Mouse (Mus musculus) ovary, postnatal 14 days (tissue): ENCODE measurements around the gene Grasp.

ENCODE experiments used
- DNase-seq: peaks from one replicate; pipeline ENCODE4 v3.0.0; 2022; ENCODE audit warnings: low spot score

Grasp gene

DNA sequence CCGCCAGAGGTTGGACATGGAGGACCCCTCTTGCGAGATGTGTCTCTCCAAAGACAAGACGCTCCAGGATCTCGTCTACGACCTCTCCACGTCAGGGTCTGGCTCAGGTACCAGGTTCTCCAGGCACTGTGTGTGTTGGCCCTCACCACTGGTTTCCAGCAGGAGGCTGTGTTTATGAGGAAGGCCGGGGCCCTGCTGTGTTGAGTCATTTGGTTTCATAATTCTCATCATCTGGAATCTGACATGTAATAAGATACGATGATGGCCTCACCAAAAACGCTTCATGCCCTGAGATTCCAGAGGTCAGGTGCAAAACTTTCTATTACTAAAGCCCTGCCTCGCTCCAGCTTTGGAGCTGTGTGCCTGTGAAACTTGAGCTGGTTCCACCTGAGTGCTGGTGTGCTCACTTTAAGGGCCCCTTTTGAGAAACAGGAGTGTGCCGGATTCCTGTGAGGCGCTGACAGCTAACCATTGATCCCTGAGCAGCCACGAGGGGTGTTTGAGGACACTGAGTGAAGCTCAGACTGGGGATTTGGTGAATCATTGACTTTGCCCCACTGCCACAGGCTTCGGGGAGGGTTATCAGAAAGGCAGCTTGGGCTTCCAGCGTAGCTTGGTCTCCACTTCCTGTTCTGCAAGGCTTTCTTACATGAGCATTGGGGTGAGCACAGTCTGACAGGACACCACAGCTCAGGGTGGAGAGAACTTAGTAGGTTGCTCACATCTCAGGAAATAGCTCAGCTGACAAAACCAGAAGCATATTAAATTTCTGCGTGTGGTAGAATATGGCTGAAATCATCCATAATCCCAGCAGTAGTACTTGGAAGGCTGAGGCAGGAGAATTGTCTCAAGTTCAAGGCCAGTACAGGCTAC, 28.8 kb upstream of the Grasp start:
- DNase-seq, result no peak

- DNase-seq, result no peak
Measured at GRCm38 (mm10) chr15:101196079-101196795, 27.8 kb upstream of the Grasp start.

DNA sequence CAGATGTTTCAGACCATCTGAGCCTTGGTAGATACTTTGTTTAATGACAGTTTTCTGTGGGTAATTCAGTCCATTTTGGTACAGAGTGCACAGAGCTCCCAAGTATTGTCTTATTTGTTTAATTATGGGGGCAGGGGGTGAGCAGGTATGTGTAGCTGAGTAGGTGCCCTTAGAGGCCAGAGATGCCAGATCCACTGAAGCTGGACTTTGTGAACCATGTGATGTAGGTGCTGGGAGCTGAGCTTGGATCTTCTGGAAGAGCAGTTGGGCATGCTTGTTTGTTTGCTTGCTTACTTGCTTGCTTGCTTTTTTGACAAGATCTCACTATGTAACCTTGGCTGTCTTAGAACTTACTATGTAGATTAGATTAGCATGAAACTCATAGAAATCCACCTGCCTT, 27.0 kb upstream of the Grasp start:
- no peak for DNase-seq

DNA sequence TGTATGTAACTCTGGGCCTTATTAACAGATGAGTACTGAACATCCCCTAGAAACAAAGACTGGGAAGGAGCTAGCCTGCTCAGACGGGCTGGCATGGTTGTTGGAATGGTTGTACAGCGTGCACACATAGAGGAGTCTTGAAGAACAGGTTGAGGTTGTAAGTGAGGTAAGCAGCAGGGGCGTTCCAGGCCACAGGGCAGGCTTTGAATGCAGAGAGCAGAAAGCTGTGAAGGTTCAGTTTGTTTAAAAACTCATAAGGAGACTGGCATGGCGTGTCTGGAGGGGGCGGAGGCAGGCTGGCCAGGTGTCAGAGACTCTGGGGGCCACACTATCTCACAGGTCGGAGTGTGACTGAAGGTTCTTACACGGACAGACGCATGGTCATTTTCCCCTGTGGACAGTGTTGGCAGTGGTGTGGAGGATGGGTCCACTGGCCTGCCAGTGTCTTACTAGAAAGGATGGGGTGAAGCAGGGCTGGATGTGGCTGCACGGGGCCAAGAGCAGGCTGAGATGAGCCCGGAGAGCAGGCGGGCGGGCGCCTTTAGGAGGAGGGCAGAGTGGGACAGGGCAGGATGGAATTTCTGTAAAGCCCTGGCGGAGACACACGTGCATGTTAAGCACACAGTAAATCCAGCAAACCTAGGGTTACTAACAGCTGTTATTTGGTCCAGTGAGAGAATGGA, 26.4 kb upstream of the Grasp start:
- no peak for DNase-seq

- DNase-seq, result peak; percentile 56
Measured at GRCm38 (mm10) chr15:101198218-101198617, 25.8 kb upstream of the Grasp start.

DNA sequence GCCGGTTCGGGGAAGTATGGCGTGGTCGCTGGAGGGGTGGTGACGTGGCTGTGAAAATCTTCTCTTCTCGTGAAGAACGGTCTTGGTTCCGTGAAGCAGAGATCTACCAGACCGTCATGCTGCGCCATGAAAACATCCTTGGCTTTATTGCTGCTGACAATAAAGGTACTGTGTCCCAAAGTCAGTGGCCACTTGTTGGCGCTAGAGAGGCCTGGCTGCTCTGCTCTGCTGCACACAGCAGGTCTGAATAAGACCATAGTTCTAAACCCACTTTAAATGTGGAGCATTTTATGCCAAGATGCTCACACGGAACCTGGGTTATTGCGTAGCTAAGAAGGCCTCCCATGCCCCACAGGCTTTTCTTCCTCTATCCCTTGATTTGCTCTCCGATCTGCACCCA, 25.1 kb upstream of the Grasp start:
- DNase-seq, result no peak

- no peak for DNase-seq
Measured at GRCm38 (mm10) chr15:101200777-101201295, 23.2 kb upstream of the Grasp start.

GRCm38 (mm10) chr15:101201414-101201813, 22.6 kb upstream of the Grasp start:
- no peak for DNase-seq

DNA sequence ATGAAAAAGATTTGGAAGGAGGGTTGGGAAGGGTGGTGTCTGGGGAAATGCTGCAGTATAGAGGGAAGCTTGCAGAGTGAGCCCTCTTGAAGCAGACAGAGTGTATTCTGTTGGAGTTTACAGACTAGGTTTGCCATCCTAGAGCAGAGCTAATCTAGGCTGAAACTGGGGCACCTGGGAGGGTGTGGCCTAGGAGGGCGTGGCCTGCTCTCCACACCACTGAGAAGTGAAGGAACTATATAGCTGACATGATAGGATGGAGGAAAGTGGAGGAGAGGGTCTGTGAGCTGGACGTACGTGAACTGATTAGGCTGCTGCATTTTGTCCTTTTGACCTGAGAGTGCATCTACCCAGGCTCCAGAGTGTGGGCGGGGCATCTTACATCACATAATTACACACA, 20.3 kb upstream of the Grasp start:
- DNase-seq, result no peak

DNA sequence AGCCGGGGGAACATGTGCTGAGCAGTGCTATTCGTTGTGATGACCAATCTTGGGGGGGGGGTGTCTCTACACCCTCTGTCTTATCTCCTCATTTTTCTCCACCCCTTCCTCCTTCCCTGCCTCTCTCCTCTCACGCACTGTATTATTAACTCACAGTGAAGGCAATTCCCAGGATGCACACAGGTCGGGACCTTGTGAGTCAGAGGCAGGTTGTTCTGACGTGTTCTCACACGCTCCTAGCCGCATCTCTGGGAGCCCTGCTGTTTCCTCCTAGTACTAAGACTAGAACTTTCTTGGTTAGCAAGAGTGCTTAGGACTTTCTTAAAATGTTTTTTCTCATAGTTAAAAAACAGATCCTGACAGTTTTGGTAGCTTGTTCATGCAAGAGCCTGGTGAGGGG, 19.2 kb upstream of the Grasp start:
- no peak for DNase-seq

GRCm38 (mm10) chr15:101210228-101210627, 13.8 kb upstream of the Grasp start:
- DNase-seq, result peak; percentile 58

GRCm38 (mm10) chr15:101210998-101211613, 12.9 kb upstream of the Grasp start:
- no peak for DNase-seq

GRCm38 (mm10) chr15:101212435-101212834, 11.6 kb upstream of the Grasp start:
- DNase-seq, result no peak

DNA sequence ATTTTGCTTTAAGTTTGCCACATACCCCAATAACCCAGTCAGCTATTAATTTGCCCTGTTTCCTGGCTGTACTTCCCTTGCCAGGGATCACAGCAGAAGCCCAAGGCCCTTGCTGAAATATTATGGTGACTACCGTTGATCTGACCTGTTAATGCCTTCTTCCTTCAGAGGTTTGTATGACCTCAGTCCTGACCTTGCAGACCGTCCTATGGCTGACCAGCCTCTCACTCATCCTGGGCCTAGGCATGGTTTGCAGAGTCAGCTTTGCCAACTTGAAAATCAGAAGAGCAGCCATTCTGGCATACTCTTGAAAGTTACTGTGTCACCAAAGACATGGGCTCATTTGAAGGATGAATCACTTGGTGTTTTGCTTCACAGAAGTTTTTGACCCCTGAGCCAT, 8.9 kb upstream of the Grasp start:
- DNase-seq, result no peak

DNA sequence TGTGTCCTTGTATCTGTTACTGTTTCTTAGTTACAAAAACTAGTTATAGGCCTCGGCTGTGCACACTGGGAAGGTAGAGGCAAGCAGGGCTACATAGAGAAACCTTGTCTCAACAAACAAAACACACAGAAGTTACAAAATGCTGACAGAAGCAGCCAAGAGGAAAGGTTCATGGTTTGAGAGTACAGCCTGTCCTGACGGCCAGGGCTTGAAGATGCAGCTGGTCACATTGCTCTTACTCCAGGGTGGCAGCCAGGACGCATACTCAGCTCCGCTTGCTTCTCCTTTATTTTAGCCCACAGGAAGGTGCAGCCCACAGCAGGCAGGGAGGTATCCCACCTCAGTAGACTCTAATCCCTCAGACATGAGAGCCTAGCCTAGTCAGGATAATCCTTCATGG, 8.0 kb upstream of the Grasp start:
- DNase-seq, result no peak

DNA sequence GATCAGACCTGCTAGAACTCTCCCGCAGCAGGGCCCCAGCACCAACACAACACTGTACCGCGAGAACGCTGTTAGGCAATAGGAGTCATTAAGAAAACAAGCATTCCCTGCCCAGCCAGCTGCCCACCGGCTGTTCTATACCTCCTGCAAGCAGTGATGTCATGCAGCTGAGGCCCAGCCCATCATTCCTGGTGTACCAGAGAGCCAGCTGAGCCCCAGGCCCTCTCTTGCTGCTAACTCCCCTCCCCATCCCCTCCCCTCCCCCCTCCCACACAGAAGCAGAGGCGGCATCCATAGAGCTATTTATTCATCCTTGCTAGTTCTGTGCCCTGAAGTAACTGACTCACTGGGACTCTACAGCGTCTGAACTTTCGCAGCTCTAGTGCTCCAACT, 3.1 kb upstream of the Grasp start:
- DNase-seq, result no peak

GRCm38 (mm10) chr15:101221298-101222104, 2.5 kb upstream of the Grasp start:
- DNase-seq, result peak; percentile 93

DNA sequence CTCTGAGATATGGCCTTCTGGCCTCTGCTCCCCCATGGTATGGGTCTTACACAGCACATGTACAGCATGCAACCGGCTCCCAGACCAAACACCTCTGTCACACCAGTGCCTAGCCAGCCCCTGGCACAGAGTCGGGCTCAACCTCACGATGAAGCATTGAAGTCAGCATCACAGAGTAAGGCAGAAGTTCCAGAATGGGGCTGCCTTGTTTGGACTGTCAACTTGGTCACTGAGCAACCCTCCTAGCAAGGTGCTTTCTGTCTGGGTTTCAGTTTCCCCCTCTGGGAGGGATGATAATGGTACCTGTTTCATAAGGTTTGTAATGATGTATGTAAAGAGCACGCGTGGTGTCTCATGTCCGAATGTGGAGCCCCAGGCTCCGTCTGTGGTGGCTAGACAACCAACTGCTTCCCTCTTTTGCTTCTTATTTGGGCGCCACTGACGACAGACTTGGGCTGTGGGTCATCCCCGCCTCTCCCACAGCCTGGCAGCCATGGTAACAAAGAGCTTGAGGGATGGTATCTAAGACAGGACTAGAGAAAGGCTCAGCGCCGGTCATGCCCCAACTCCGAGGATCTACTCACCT, 998 bp upstream of the Grasp start:
- DNase-seq, result no peak

GRCm38 (mm10) chr15:101223596-101223995, 392 bp upstream of the Grasp start:
- no peak for DNase-seq

DNA sequence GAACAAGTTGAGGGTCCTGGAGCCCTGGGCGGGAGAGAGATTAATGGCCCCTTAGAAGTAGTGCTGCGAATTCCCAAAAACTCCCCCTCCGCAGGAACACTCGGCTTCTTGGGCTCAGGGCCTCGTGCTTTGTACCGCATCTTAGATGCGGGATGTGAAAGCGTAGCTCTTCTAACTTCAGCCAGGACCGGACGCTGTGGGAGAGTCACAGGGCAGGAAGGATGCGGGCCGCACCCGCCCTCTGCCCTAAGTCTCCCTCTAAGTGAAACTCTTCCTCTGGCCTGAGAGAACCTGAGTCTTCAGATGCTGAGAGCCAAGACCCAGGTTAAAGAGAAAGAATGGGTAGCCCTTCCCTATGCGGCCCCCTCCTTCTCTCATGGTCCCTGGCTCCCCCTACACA, 989 bp downstream of the Grasp start:
- DNase-seq, result no peak

DNA sequence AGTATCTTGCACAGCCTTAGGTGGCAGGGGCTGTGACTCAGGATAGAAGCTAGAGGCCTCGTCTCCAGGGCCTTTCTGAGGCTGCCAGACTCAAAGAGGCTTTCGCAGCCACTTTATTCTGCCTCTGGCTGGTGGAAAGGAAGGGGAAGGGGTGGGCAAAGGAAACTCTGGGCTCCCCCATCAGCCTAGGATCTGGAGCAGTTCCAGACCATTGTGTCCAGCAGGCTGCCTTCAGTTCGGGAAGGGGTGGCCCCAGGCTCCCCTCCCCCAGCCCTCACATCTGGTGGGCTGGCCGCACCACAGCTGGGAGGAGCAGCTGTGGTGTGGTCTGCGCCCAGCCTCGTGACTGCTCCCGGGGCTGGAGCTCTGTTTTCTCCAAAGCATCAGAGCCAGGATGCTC, 4.0 kb downstream of the Grasp start:
- DNase-seq, result peak; percentile 48
